Mouse (Mus musculus) kidney, postnatal 0 days (tissue): Measurements from ENCODE around the gene Gpr165. TPM values are rescaled to one million over a fixed set of nuclear protein-coding genes. Genes with fewer than 3 reads are reported as not detected.

Experiments used
- ATAC-seq: fragments of 200-750 bp; cut with Nextera tagmentation; replicated peaks from 2 replicates; pipeline ENCODE4 v1.8.0; 2017; ENCODE audit warnings: low read depth, moderate number of reproducible peaks, moderate TSS enrichment, moderate library complexity; ENCODE audit not compliant: low FRiP score
- DNase-seq: peaks from one replicate; pipeline ENCODE4 v3.0.0-alpha.2; 2016; ENCODE audit warnings: low spot score
- H3K27ac ChIP-seq: fragments of 300-500 bp; sonication (generic); 2 replicates; pipeline ENCODE4 v1.5.1; 2014; ENCODE audit warnings: mild to moderate bottlenecking
- H3K27me3 ChIP-seq: fragments of 300-500 bp; sonication (generic); 2 replicates; pipeline ENCODE4 v1.6.1; 2014; ENCODE audit warnings: low read length, mixed read lengths; ENCODE audit not compliant: insufficient read depth
- H3K36me3 ChIP-seq: fragments of 300-500 bp; sonication (generic); 2 replicates; pipeline ENCODE4 v1.6.1; 2014; ENCODE audit warnings: low read length, mixed read lengths; ENCODE audit not compliant: insufficient read depth
- H3K4me1 ChIP-seq: fragments of 300-500 bp; sonication (generic); replicated peaks from 2 replicates; pipeline ENCODE4 v1.6.1; 2014; ENCODE audit warnings: antibody characterized with exemption, low read length, mixed read lengths; ENCODE audit not compliant: insufficient read depth
- H3K4me2 ChIP-seq: fragments of 300-500 bp; sonication (generic); 2 replicates; pipeline ENCODE4 v1.6.1; 2014; ENCODE audit warnings: mild to moderate bottlenecking, low read length, moderate library complexity, mixed read lengths
- H3K4me3 ChIP-seq: fragments of 300-500 bp; sonication (generic); replicated peaks from 2 replicates; pipeline ENCODE4 v1.5.1; 2014; ENCODE audit warnings: low read depth, low read length
- H3K9ac ChIP-seq: fragments of 300-500 bp; sonication (generic); 2 replicates; pipeline ENCODE4 v1.6.1; 2014; ENCODE audit warnings: low read depth, low read length
- H3K9me3 ChIP-seq: fragments of 300-500 bp; sonication (generic); replicated peaks from 2 replicates; pipeline ENCODE4 v1.6.1; 2016; ENCODE audit warnings: low read length, inconsistent platforms, mixed read lengths
- CTCF ChIP-seq: IDR thresholded peaks from 2 replicates; pipeline ENCODE4 v1.5.1; 2016; ENCODE audit warnings: antibody characterized with exemption, low read depth, mild to moderate bottlenecking, moderate library complexity
- WGBS: fragments of 180-500 bp; shearing (Covaris S2); extraction: QIAGEN DNeasy Blood & Tissue Kit; methylation state at CpG from one replicate; pipeline ENCODE4 v1.1.7; 2014; 5-methylcytosine and 5-hydroxymethylcytosine counted together
- polyA plus RNA-seq: library from polyadenylated mRNA; unstranded; fragments of >200 nt; fragmentation: Nextera tagmentation; extraction: Ambion mirVana; gene quantifications from 2 replicates; pipeline ENCODE4 v1.2.1, GENCODE M21; 2015

The Gpr165 gene
- 0.32 and 0.37 TPM in 2 replicates for polyA plus RNA-seq

GRCm38 (mm10) chrX:96712907-96713774, at the start of gene Gpr165:
Gene Gpr165 (plus strand): TSS chrX:96713441.
- DNase-seq (peak; percentile 3), ATAC-seq (peak; percentile 74)
- no peak within 1 kb of the TSS for H3K9ac ChIP-seq
- H3K4me3 ChIP-seq = peak within 1 kb of the TSS; percentile 11; the same call in 1 of the 2 replicates
- H3K4me1 ChIP-seq = no peaks in the 10 kb centered on the region
- WGBS = 31% methylated on average over 16 of the region's 16 CpGs
- H3K4me2 ChIP-seq = peak within 1 kb of the TSS; percentile 48
- H3K27me3 ChIP-seq = no peaks in the 10 kb centered on the region
- H3K27ac ChIP-seq = no peak within 1 kb of the TSS
- no peak for TF ChIP-seq CTCF
- H3K36me3 ChIP-seq = no peaks in the 10 kb centered on the region
- no peaks in the 10 kb centered on the region for H3K9me3 ChIP-seq

GRCm38 (mm10) chrX:96674871-96675270, 38.4 kb upstream of the Gpr165 start:
- ATAC-seq (no peak), DNase-seq (no peak)
- H3K4me3 ChIP-seq = no peak overlapping the region
- H3K4me2 ChIP-seq = no peak overlapping the region
- no peaks in the 10 kb centered on the region for H3K4me1 ChIP-seq
- H3K9me3 ChIP-seq = no peaks in the 10 kb centered on the region
- no peaks in the 10 kb centered on the region for H3K27me3 ChIP-seq
- no peak overlapping the region for H3K9ac ChIP-seq
- H3K27ac ChIP-seq = no peak overlapping the region
- WGBS = 52% methylated on average over 1 of the region's 1 CpGs
- H3K36me3 ChIP-seq = no peaks in the 10 kb centered on the region
- no peak for TF ChIP-seq CTCF
